Mouse (Mus musculus): ENCODE measurements at regions not wholly inside any gene's neighbourhood (a gene's known extent, or its start where the extent isn't known, plus 50 kb on each side); places are given as distances from the start of the nearest gene placed in this dataset.

- no peaks in the 10 kb centered on the region for H3K27me3 ChIP-seq (replicated peaks)
- DNase-seq (ENCODE audit: extremely low read depth), result no peak
- no peaks in the 10 kb centered on the region for H3K79me2 ChIP-seq (replicated peaks; ENCODE audit: control insufficient read depth, extremely low read depth, insufficient read depth, poor library complexity, severe bottlenecking)
- H3K36me3 ChIP-seq (replicated peaks in 1 of 2; ENCODE audit: control insufficient read depth in 1 of 2, insufficient read depth in 1 of 2, low read length in 1 of 2), result no peaks in the 10 kb centered on the region
- no peak overlapping the region for H3K27ac ChIP-seq (ENCODE audit: insufficient read depth, low read depth)
- in situ Hi-C loops (cut with MboI; ENCODE audit: low pct_ligation_motif_present, low pct_unique_long_range_greater_than_20kb, low sequenced_read_pairs), result no loop called here
- H3K4me1 ChIP-seq (ENCODE audit: control insufficient read depth in 1 of 2, insufficient read depth in 2 of 2), result no peaks in the 10 kb centered on the region
- dilution Hi-C loops (cut with MboI; ENCODE audit: extremely low pct_ligation_motif_present, extremely low pct_unique_long_range_greater_than_20kb, low sequenced_read_pairs), result no loop called here
- no peak overlapping the region for H3K9ac ChIP-seq (ENCODE audit: insufficient read depth, low read depth)
- no peaks in the 10 kb centered on the region for H3K9me3 ChIP-seq (replicated peaks; ENCODE audit: low read length)
- no peak overlapping the region for H3K4me3 ChIP-seq (replicated peaks in 1 of 3; ENCODE audit: low read depth in 2 of 3, low read length in 2 of 3, poor library complexity in 1 of 3)
- H3K4me2 ChIP-seq (ENCODE audit: insufficient read depth, low read depth, poor library complexity, severe bottlenecking), result no peak overlapping the region
- TF ChIP-seq NRF1 (IDR thresholded peaks at IDR 0.05; ENCODE audit: low read depth, low read length), result no peak
- no peak for TF ChIP-seq ZKSCAN1 (IDR thresholded peaks at IDR 0.05; ENCODE audit: borderline replicate concordance, low read depth, low read length)
- no peak for TF ChIP-seq PAX5 (IDR thresholded peaks at IDR 0.05; ENCODE audit: low read length)
- no peak for TF ChIP-seq ETS1 (conservative IDR thresholded peaks at IDR 0.05; ENCODE audit: low read depth, low read length)
- no peak for TF ChIP-seq TCF12 (IDR thresholded peaks at IDR 0.05; ENCODE audit: low read depth, low read length)
- no peak for TF ChIP-seq TBP (conservative IDR thresholded peaks at IDR 0.05; ENCODE audit: low read depth, low read length)
- no peak for TF ChIP-seq CHD1 (IDR thresholded peaks at IDR 0.05; ENCODE audit: low read depth, low read length)
- TF ChIP-seq MAX (IDR thresholded peaks at IDR 0.05; ENCODE audit: low read length), result no peak
- TF ChIP-seq MAZ (IDR thresholded peaks at IDR 0.05; ENCODE audit: low read depth, low read length), result no peak
- TF ChIP-seq GABPA (IDR thresholded peaks at IDR 0.05; ENCODE audit: insufficient replicate concordance, low read depth, low read length), result no peak
- no peak for TF ChIP-seq RCOR1 (conservative IDR thresholded peaks at IDR 0.05; ENCODE audit: low read depth, low read length)
- TF ChIP-seq KAT2A (IDR thresholded peaks at IDR 0.05; ENCODE audit: insufficient replicate concordance, low read length), result no peak
- TF ChIP-seq CTCF (conservative IDR thresholded peaks at IDR 0.05 in 1 of 2, IDR thresholded peaks at IDR 0.05 in 1 of 2; ENCODE audit: low read depth in 2 of 2, low read length in 2 of 2), result no peak
- TF ChIP-seq MYC (IDR thresholded peaks at IDR 0.05; ENCODE audit: low read depth, low read length), result no peak
- TF ChIP-seq ZC3H11A (IDR thresholded peaks at IDR 0.05; ENCODE audit: low read depth, low read length), result no peak
These were observed 206.9 kb downstream of the Phlda1 start for GRCm38 (mm10) chr10:111712991-111713390.

GRCm38 (mm10) chr10:111713676-111714075, 207.6 kb downstream of the Phlda1 start:
- no peak for TF ChIP-seq TCF12 (IDR thresholded peaks at IDR 0.05; ENCODE audit: low read depth, low read length)
- no peak for TF ChIP-seq ETS1 (conservative IDR thresholded peaks at IDR 0.05; ENCODE audit: low read depth, low read length)
- TF ChIP-seq TBP (conservative IDR thresholded peaks at IDR 0.05; ENCODE audit: low read depth, low read length), result no peak
- TF ChIP-seq MAFK (IDR thresholded peaks at IDR 0.05; ENCODE audit: insufficient replicate concordance, low read length), result no peak
- no peak for TF ChIP-seq MXI1 (IDR thresholded peaks at IDR 0.05; ENCODE audit: low read depth, low read length)
- no peak for TF ChIP-seq PAX5 (IDR thresholded peaks at IDR 0.05; ENCODE audit: low read length)
- TF ChIP-seq MEF2A (IDR thresholded peaks at IDR 0.05; ENCODE audit: borderline replicate concordance, low read depth, low read length), result no peak
- TF ChIP-seq CTCF (conservative IDR thresholded peaks at IDR 0.05 in 1 of 2, IDR thresholded peaks at IDR 0.05 in 1 of 2; ENCODE audit: low read depth in 2 of 2, low read length in 2 of 2), result no peak
- TF ChIP-seq GABPA (IDR thresholded peaks at IDR 0.05; ENCODE audit: insufficient replicate concordance, low read depth, low read length), result no peak
- no peak for TF ChIP-seq MYC (IDR thresholded peaks at IDR 0.05; ENCODE audit: low read depth, low read length)
- no peak for TF ChIP-seq ZKSCAN1 (IDR thresholded peaks at IDR 0.05; ENCODE audit: borderline replicate concordance, low read depth, low read length)
- TF ChIP-seq CHD2 (IDR thresholded peaks at IDR 0.05; ENCODE audit: low read length), result no peak
- dilution Hi-C loops (cut with MboI; ENCODE audit: extremely low pct_ligation_motif_present, extremely low pct_unique_long_range_greater_than_20kb, low sequenced_read_pairs), result no loop called here

More at GRCm38 (mm10) chr10:111713676-111714075, 207.6 kb downstream of the Phlda1 start:
- H3K4me3 ChIP-seq (replicated peaks in 1 of 3; ENCODE audit: low read depth in 2 of 3, low read length in 2 of 3, poor library complexity in 1 of 3), result no peak overlapping the region
- in situ Hi-C loops (cut with MboI; ENCODE audit: low pct_ligation_motif_present, low pct_unique_long_range_greater_than_20kb, low sequenced_read_pairs), result no loop called here
- H3K9ac ChIP-seq (ENCODE audit: insufficient read depth, low read depth), result no peak overlapping the region
- H3K4me2 ChIP-seq (ENCODE audit: insufficient read depth, low read depth, poor library complexity, severe bottlenecking), result no peak overlapping the region
- H3K79me2 ChIP-seq (replicated peaks; ENCODE audit: control insufficient read depth, extremely low read depth, insufficient read depth, poor library complexity, severe bottlenecking), result no peaks in the 10 kb centered on the region
- DNase-seq (ENCODE audit: extremely low read depth), result no peak
- H3K27ac ChIP-seq (ENCODE audit: insufficient read depth, low read depth), result no peak overlapping the region
- no peaks in the 10 kb centered on the region for H3K36me3 ChIP-seq (replicated peaks in 1 of 2; ENCODE audit: control insufficient read depth in 1 of 2, insufficient read depth in 1 of 2, low read length in 1 of 2)
- no peaks in the 10 kb centered on the region for H3K27me3 ChIP-seq (replicated peaks)
- no peaks in the 10 kb centered on the region for H3K4me1 ChIP-seq (ENCODE audit: control insufficient read depth in 1 of 2, insufficient read depth in 2 of 2)
- H3K9me3 ChIP-seq (replicated peaks; ENCODE audit: low read length), result no peaks in the 10 kb centered on the region
